Mouse (Mus musculus) erythroblast, embryonic 14.5 days (primary cell): ENCODE results near the gene Smg5.

ENCODE experiments used
- GATA1 ChIP-seq: IDR thresholded peaks from 2 replicates; pipeline ENCODE4 v1.6.1; 2012; ENCODE audit warnings: low read length, inconsistent platforms, mixed read lengths
- TAL1 ChIP-seq: IDR thresholded peaks from 3 replicates; pipeline ENCODE4 v1.6.1; 2012; ENCODE audit warnings: low read length, inconsistent platforms, mixed read lengths

DNA sequence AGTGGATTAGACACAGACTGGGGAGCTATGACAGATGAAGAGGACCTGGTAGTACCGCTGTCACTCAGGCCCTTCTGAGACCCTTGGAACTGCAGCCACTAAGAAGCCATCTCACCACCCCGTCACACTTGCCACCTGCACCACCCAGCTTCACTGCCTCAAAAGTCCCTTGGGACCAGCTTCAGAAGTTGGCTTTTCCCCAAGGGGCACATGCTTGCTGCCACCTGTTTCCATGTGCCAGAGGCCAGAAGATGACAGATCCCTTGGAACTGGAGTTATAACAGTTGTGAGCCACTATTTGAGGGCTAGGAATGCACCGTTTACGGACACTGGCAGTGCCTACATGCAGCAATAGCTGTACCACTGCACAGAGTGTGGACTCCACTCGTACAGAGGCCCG, 59.2 kb downstream of the Smg5 start:
- TF ChIP-seq TAL1 (no peak), GATA1 (no peak)
